Mouse (Mus musculus) heart, embryonic 14.5 days (tissue): Measurements from ENCODE around the gene Fam53a. TPM values are rescaled to one million over a fixed set of nuclear protein-coding genes. Genes with fewer than 3 reads are reported as not detected.

Source experiments
- ATAC-seq: fragments of 200-750 bp; cut with Nextera tagmentation; 2 replicates; pipeline ENCODE4 v1.8.0; 2017; ENCODE audit warnings: low read depth, moderate TSS enrichment; ENCODE audit not compliant: insufficient number of reproducible peaks, insufficient read depth, low FRiP score
- H3K27ac ChIP-seq, 2 experiments: fragments of 200-500 bp in 1 of 2; fragments of 300-500 bp in 1 of 2; sonication (generic) in 1 of 2; replicated peaks in 1 of 2; 2 replicates each; pipeline ENCODE4 v1.5.1; 2012 to 2014; ENCODE audit warnings: low read depth in 2 of 2, low read length in 2 of 2, control low read depth in 1 of 2, mild to moderate bottlenecking in 1 of 2, mixed read lengths in 1 of 2; ENCODE audit not compliant: control insufficient read depth in 1 of 2, insufficient read depth in 1 of 2
- H3K27me3 ChIP-seq: fragments of 300-500 bp; sonication (generic); 2 replicates; pipeline ENCODE4 v1.6.1; 2014; ENCODE audit warnings: mild to moderate bottlenecking, low read length, control low read depth; ENCODE audit not compliant: control insufficient read depth, insufficient read depth
- H3K36me3 ChIP-seq: fragments of 300-500 bp; sonication (generic); 2 replicates; pipeline ENCODE4 v1.6.1; 2014; ENCODE audit warnings: mild to moderate bottlenecking, control low read depth, low read length, mixed read lengths; ENCODE audit not compliant: control insufficient read depth, insufficient read depth
- H3K4me1 ChIP-seq, 2 experiments: fragments of 200-500 bp in 1 of 2; fragments of 300-500 bp in 1 of 2; sonication (generic) in 1 of 2; 2 replicates each; pipeline ENCODE4 v1.6.1; 2012 to 2014; ENCODE audit warnings: low read length in 2 of 2, control low read depth in 1 of 2, mixed read lengths in 1 of 2; ENCODE audit not compliant: control insufficient read depth in 2 of 2, insufficient read depth in 2 of 2
- H3K4me2 ChIP-seq: fragments of 300-500 bp; sonication (generic); 2 replicates; pipeline ENCODE4 v1.6.1; 2014; ENCODE audit warnings: mild to moderate bottlenecking, low read length
- H3K4me3 ChIP-seq, 2 experiments: fragments of 200-500 bp in 1 of 2; fragments of 300-500 bp in 1 of 2; sonication (generic) in 1 of 2; 2 replicates each; pipeline ENCODE4 v1.5.1; 2012 to 2014; ENCODE audit warnings: low read length in 2 of 2, mild to moderate bottlenecking in 2 of 2, control low read depth in 1 of 2, low read depth in 1 of 2, moderate library complexity in 1 of 2; ENCODE audit not compliant: control insufficient read depth in 1 of 2, insufficient read depth in 1 of 2
- H3K9ac ChIP-seq: fragments of 300-500 bp; sonication (generic); 2 replicates; pipeline ENCODE4 v1.6.1; 2014; ENCODE audit warnings: mild to moderate bottlenecking, low read length
- H3K9me3 ChIP-seq: fragments of 300-500 bp; sonication (generic); 2 replicates; pipeline ENCODE4 v1.6.1; 2016; ENCODE audit warnings: low read length, control low read depth; ENCODE audit not compliant: control insufficient read depth
- WGBS: fragments of 180-500 bp; shearing (Covaris S2); extraction: QIAGEN DNeasy Blood & Tissue Kit; methylation state at CpG from one replicate; pipeline ENCODE4 v1.1.7; 2014; 5-methylcytosine and 5-hydroxymethylcytosine counted together
- polyA plus RNA-seq: library from polyadenylated mRNA; unstranded; fragments of >200 nt; fragmentation: Nextera tagmentation; extraction: Ambion mirVana; gene quantifications from 2 replicates; pipeline ENCODE4 v1.2.1, GENCODE M21; 2014

The Fam53a gene
- 49.0 and 58.3 TPM in 2 replicates for polyA plus RNA-seq

DNA sequence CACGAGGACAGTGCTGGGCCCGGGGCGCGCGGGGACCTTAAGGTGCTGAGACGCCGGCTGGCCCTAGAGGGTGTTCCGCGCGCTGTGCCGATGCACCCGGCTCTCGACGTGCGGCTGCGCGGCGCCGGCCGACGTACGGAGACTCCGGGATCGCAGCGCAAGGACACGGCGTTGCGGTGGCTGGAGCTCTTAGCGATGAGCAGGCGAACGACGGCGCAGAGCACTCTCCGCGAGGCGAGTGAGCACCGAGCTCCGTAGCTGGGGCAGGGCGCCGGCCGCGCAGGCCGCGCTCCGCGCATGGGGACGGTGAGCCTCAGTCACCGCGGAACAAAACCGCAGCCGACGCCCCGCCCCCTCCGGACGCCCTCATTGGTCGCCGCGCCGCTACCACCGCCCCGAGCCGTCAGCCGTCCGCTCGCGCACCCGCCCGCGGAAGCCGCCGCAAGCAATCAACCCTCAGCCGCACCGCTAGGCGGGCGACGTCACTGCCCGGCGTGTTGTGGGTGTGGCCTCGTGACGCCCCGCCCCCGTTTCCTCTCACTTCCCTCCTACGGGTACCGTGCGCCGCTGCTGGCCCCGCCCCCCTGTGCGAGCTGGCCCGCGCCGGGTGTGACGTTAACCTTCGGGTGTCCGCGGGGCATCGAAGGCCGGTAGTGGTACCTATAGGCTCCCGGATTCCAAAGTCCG, at the start of gene Fam53a, which contains the start of gene Gm9903:
Fam53a (minus strand) TSS at position 335 of the 687 bp plus-strand sequence.
Gm9903 (plus strand) TSS at position 625 of the 687 bp plus-strand sequence.
- under 1% methylated on average over 94 of the region's 99 CpGs for WGBS
- peak within 1 kb of the TSS; percentile 90 for H3K4me2 ChIP-seq

DNA sequence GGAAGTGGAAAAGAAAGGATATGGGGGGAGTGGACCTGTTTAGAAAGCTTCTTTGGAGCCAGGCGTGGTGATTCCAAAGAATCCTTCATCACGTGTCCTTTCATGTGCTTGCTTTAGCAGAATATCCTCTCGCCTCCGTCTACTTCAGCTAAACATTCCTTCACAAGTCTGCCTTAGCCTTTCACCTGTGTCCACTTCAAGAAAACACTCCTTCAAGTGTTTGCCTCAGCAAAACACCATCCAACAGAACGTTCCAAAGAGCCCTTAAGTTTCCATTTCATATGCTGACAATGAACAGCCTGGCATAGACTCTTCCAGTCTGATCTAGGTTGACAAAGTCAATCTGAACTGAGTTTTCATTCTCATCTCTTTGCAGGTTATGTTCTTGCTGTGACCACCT, 48.8 kb upstream of the Fam53a start:
- H3K4me2 ChIP-seq: no peak overlapping the region
- no peaks in the 10 kb centered on the region for H3K9me3 ChIP-seq
- H3K27me3 ChIP-seq: no peaks in the 10 kb centered on the region
- no peak overlapping the region for H3K4me3 ChIP-seq
- no peak for ATAC-seq
- H3K9ac ChIP-seq: no peak overlapping the region
- H3K36me3 ChIP-seq: peaks cover 2% of the 10 kb centered on the region; the same call in 1 of the 2 replicates
- no peak overlapping the region for H3K27ac ChIP-seq
- 78% methylated on average over 5 of the region's 5 CpGs for WGBS
- no peaks in the 10 kb centered on the region; a peak in 1 of 4 replicates for H3K4me1 ChIP-seq

More for the DNA sequence above, at the start of gene Fam53a, which contains the start of gene Gm9903:
- peak within 1 kb of the TSS; percentile 86 to 96 for H3K27ac ChIP-seq
- H3K27me3 ChIP-seq: no peaks in the 10 kb centered on the region
- peaks cover 6 to 18% of the 10 kb centered on the region in 2 experiments for H3K4me1 ChIP-seq
- H3K9me3 ChIP-seq: no peaks in the 10 kb centered on the region
- peak; percentile 96 for ATAC-seq
- peak within 1 kb of the TSS; percentile 81 to 89 for H3K4me3 ChIP-seq
- peak within 1 kb of the TSS; percentile 93 for H3K9ac ChIP-seq
- 0 out of 2 replicates have a peak, but pooled peaks cover under 1% of the 10 kb centered on the region for H3K36me3 ChIP-seq

DNA sequence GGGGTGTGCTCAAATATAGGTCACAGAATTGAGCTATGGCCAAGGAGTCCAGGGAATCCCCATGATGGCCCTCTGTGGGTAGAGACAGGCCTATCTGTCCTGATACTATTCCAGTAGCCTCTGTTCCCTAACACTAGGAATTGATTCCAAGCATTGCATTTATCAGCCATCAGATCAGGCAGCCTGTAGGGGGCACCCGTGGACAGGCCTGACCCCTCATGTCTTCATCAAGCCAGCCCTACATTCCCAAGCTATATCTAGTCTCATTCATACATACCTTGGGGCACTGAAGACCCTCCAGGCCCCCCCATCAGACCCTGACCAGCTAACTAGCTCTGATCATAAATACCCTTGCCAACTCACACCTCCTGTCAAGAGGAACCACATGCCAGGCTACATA, 46.5 kb upstream of the Fam53a start:
- H3K4me2 ChIP-seq: no peak overlapping the region
- no peak overlapping the region for H3K4me3 ChIP-seq
- no peaks in the 10 kb centered on the region; a peak in 1 of 4 replicates for H3K4me1 ChIP-seq
- H3K27me3 ChIP-seq: no peaks in the 10 kb centered on the region
- 3% methylated on average over 1 of the region's 1 CpGs for WGBS
- H3K9ac ChIP-seq: no peak overlapping the region
- peaks cover 24% of the 10 kb centered on the region for H3K36me3 ChIP-seq
- ATAC-seq: no peak
- no peak overlapping the region for H3K27ac ChIP-seq
- H3K9me3 ChIP-seq: no peaks in the 10 kb centered on the region

DNA sequence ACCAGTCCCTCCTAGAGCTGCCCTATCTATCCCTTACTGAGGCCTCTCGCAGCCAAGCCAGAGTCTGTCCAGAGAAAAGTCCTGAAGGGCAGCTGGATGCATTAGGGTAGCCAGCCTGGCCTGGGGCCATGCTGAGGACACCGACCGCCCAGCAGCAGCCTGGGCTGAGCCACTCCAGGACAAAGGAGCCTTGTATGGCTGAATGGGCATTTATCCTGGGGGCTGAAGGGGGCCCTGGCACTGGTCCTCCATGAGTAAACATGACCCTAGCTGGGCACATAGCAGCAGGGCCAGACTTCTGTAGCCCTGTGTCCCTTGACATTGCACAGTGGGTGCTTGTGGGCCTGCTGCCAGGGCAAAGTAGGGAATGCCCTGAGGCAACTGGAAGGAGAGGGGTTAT, 45.0 kb upstream of the Fam53a start:
- Histone ChIP-seq H3K9ac (no peak overlapping the region), H3K36me3 (peaks cover 39% of the 10 kb centered on the region), H3K4me3 (no peak overlapping the region), H3K27me3 (no peaks in the 10 kb centered on the region), H3K4me2 (no peak overlapping the region), H3K27ac (peak overlapping the region in 1 of 2 experiments; percentile 38; a peak in 2 of 4 replicates), H3K9me3 (no peaks in the 10 kb centered on the region), H3K4me1 (no peaks in the 10 kb centered on the region; a peak in 1 of 4 replicates)
- WGBS: 77% methylated on average over 3 of the region's 3 CpGs
- no peak for ATAC-seq

DNA sequence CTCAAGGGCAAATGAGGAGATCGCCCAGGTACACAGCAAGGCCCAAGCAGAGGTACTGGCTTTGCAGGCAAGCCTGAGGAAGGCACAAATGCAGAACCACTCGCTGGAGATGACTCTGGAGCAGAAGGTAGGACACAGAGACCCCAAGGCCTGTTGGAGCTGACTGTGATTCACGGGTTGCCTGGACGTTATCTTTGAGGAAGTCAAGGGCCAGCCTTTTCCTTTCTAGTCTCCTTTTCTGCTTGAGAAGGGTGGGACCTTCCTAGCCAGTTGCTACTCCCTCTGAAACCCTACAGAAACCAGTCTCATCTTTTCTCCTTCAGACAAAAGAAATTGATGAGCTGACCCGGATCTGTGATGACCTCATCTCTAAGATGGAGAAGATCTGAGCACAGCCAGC, 42.2 kb upstream of the Fam53a start:
- Histone ChIP-seq H3K27ac (0 out of 4 replicates have a peak overlapping the region, but pooled peaks of 1 of the 2 experiments have one; percentile 46), H3K4me1 (no peaks in the 10 kb centered on the region; a peak in 1 of 4 replicates)

DNA sequence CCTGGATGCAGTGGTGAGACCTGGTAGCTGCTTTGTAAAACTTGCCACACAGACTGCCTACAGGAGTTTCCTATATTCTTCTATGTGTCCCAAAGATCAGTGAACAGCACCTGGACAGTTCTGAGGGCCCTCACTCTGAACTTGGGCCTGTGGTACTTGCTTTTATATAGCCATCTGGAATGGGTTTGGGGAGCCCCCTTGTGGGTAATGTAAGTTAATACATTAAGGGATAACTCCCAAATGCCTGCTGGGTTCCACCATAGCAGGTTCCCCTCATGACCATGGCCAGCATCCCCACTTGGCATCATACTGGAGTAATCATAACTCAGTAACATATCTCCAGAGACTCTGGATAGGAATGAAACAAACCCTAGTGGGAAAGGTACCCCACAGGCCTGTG, 38.8 kb upstream of the Fam53a start:
- no peak overlapping the region for H3K9ac ChIP-seq
- no peaks in the 10 kb centered on the region for H3K9me3 ChIP-seq
- H3K36me3 ChIP-seq: peaks cover 92% of the 10 kb centered on the region
- H3K4me3 ChIP-seq: no peak overlapping the region
- H3K4me2 ChIP-seq: no peak overlapping the region
- no peak overlapping the region for H3K27ac ChIP-seq
- no peaks in the 10 kb centered on the region for H3K27me3 ChIP-seq
- ATAC-seq: no peak
- no peaks in the 10 kb centered on the region for H3K4me1 ChIP-seq

More for the DNA sequence above, 42.2 kb upstream of the Fam53a start:
- ATAC-seq: no peak
- Histone ChIP-seq H3K4me3 (no peak overlapping the region), H3K36me3 (peaks cover 67% of the 10 kb centered on the region), H3K9me3 (no peaks in the 10 kb centered on the region), H3K9ac (no peak overlapping the region), H3K4me2 (no peak overlapping the region), H3K27me3 (no peaks in the 10 kb centered on the region)
- 59% methylated on average over 5 of the region's 5 CpGs for WGBS

DNA sequence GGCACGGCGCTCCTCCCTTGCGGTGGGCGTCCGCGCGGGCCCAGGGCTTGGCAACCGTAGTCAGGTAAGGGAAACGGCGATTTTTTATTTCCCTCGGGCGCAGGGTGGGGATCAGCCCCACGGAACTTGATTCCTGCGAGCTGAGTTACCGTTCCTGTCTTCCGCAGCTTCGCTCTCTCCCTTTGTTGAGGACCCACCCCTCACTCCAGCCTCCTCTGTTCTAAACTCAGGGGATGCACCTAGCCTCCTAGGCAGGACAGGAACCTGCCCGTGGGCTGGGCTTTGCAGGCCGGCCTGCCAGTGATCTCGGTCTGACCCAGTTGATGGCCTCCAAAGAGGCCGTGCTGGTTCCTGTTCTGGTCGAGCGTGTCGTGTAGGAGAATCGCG, 29.2 kb upstream of the Fam53a start:
- peak overlapping the region; percentile 92 for H3K4me2 ChIP-seq
- no peak for ATAC-seq
- WGBS: under 1% methylated on average over 26 of the region's 26 CpGs
- peak overlapping the region; percentile 52 to 95 for H3K27ac ChIP-seq
- peaks cover 7 to 28% of the 10 kb centered on the region in 2 experiments for H3K4me1 ChIP-seq
- peak overlapping the region; percentile 81 for H3K9ac ChIP-seq
- no peaks in the 10 kb centered on the region for H3K9me3 ChIP-seq
- H3K27me3 ChIP-seq: no peaks in the 10 kb centered on the region
- H3K4me3 ChIP-seq: peak overlapping the region; percentile 77 to 91
- H3K36me3 ChIP-seq: peaks cover 56% of the 10 kb centered on the region
